Mouse (Mus musculus): ENCODE results near the gene Pcsk6. TPM values are rescaled to one million over a fixed set of nuclear protein-coding genes. Genes with fewer than 3 reads are reported as not detected.
"Not testable (repeated sequence)": the region's sequence is repeated elsewhere in the genome, so short reads cannot be mapped to it uniquely, and the experiment has no call there.

The Pcsk6 gene
- polyA plus RNA-seq, 1 experiment from 2014 or later = 1.2 TPM

DNA sequence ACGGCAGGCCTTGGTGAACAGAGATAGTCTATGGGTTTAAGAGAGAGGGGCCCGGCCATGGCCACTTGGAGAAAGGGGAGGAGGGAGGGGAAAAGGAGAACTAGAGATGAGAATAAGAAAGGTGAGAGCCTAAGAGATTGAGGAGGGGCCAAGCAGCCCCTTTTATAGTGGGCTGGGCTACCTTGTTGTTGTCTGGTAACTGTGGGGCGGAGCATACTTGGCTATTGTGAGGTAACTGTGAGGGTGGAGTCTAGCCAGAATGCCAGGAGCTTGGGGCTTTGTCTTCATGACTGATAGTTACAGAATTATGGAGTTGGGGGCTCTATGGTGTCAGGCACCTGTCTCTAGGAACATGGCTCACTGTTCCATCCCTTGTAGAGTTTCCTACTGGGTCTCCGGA lies 56.9 kb downstream of the Pcsk6 start:
- no peak for DNase-seq (ENCODE audit: extremely low spot score, low spot score)
- 94% methylated on average over 4 of the region's 4 CpGs for WGBS
- H3K9me3 ChIP-seq = no peaks in the 10 kb centered on the region
- H3K27me3 ChIP-seq (ENCODE audit: poor library complexity, severe bottlenecking) = no peaks in the 10 kb centered on the region
- H3K4me1 ChIP-seq = peaks cover 13% of the 10 kb centered on the region
- H3K27ac ChIP-seq = no peak overlapping the region
- H3K36me3 ChIP-seq (replicated peaks) = no peaks in the 10 kb centered on the region
- no peak overlapping the region for H3K4me3 ChIP-seq

- Histone ChIP-seq H3K27me3 (ENCODE audit: poor library complexity, severe bottlenecking) (no peaks in the 10 kb centered on the region), H3K9me3 (no peaks in the 10 kb centered on the region), H3K4me1 (peaks cover 22% of the 10 kb centered on the region), H3K27ac (no peak overlapping the region; the same call in 1 of the 2 replicates), H3K36me3 (replicated peaks) (no peaks in the 10 kb centered on the region), H3K4me3 (no peak overlapping the region)
- 57% methylated on average over 5 of the region's 5 CpGs for WGBS
- no peak for DNase-seq (ENCODE audit: extremely low spot score, low spot score)
Observed at GRCm38 (mm10) chr7:65929398-65929797, 67.9 kb downstream of the Pcsk6 start.

GRCm38 (mm10) chr7:65930478-65930877 lies 68.9 kb downstream of the Pcsk6 start:
- Histone ChIP-seq H3K36me3 (replicated peaks) (no peaks in the 10 kb centered on the region), H3K4me3 (no peak overlapping the region), H3K27ac (no peak overlapping the region), H3K9me3 (no peaks in the 10 kb centered on the region), H3K4me1 (peaks cover 22% of the 10 kb centered on the region), H3K27me3 (ENCODE audit: poor library complexity, severe bottlenecking) (no peaks in the 10 kb centered on the region)
- no peak for DNase-seq (ENCODE audit: extremely low spot score, low spot score)
- WGBS = 63% methylated on average over 11 of the region's 11 CpGs

GRCm38 (mm10) chr7:65934238-65934970 lies 72.9 kb downstream of the Pcsk6 start:
- H3K27me3 ChIP-seq (ENCODE audit: poor library complexity, severe bottlenecking); H3K27ac ChIP-seq; H3K9me3 ChIP-seq; DNase-seq (ENCODE audit: extremely low spot score, low spot score); H3K36me3 ChIP-seq (replicated peaks); H3K4me3 ChIP-seq: not testable (repeated sequence)
- H3K4me1 ChIP-seq = peaks cover 17% of the 10 kb centered on the region
- WGBS = 87% methylated on average over 3 of the region's 3 CpGs

DNA sequence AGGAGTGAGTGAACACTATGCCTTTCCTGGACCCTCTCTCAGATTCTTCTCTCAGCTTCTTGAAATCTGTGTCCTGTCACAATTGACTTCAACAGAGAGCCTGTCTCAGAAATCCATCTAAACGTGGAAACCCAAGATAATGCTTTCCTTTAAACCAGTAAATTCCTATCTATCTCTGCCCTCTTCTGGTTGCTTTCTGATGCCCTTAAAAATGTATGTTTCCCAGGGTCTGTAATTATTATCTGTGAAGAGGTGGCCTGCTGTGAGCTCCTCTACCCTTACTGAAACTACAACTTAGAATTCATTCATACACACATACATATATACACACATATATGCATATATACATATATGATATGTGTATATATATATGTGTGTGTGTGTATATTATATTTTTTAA lies 73.7 kb downstream of the Pcsk6 start:
- WGBS = 55% methylated on average over 1 of the region's 1 CpGs
- Histone ChIP-seq H3K4me3 (no peak overlapping the region), H3K9me3 (no peaks in the 10 kb centered on the region), H3K27me3 (ENCODE audit: poor library complexity, severe bottlenecking) (no peaks in the 10 kb centered on the region), H3K4me1 (peaks cover 9% of the 10 kb centered on the region), H3K27ac (no peak overlapping the region), H3K36me3 (replicated peaks) (no peaks in the 10 kb centered on the region)
- DNase-seq (ENCODE audit: extremely low spot score, low spot score) = no peak

DNA sequence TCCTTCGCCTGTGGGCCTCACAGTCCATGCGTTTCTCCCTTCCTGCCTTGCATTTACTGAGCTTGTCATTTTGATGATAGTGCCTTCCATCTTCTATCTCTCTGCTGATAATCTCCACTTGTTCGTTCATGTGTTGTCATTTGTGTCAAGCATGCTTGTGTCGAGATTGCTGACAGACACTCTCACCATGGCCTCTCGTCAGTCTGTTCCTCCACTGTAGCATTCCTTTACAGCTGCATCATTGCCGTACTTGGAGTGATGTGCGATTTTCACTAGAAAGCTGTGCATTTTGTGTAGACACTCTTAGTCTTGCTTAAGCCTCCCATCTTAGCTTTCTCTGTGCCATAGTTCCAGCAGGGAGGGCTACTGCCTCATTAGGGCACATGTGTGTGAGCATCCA lies 79.5 kb downstream of the Pcsk6 start:
- 84% methylated on average over 7 of the region's 7 CpGs for WGBS
- H3K27me3 ChIP-seq (ENCODE audit: poor library complexity, severe bottlenecking) = no peaks in the 10 kb centered on the region
- DNase-seq (ENCODE audit: extremely low spot score, low spot score) = no peak
- H3K4me3 ChIP-seq = no peak overlapping the region
- peaks cover 17% of the 10 kb centered on the region for H3K4me1 ChIP-seq
- H3K36me3 ChIP-seq (replicated peaks) = no peaks in the 10 kb centered on the region
- H3K9me3 ChIP-seq = no peaks in the 10 kb centered on the region
- no peak overlapping the region for H3K27ac ChIP-seq

DNA sequence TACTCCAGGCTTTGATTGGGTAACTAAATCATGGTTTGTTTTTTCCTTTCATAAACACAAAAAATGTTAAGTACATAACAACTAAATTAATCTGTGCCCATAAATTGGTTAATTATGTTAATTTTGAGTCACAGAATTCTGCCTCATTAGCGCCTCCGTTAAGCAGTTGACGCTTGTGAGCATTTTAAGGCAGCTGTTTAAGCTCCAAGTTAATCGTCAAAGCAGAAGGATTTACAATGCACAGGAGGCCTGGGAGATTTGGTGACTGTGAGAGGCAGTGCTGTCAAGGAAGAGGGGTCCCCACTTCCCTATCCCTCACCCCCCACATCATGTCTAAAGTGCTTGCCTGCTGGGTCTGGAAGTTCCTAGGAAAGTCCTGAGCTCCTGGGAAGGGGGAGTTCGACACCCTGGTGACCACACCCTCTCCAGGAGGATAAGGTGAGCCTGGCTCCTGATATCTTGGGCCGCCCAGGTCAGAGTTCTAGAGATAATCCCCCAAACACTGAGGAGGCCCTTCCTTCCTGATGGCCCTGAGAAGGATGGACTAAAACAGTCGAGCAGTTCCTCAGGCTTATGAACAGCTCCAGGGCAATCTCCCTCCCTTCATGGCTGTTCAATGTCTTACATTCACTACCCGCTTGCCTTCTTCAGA lies 83.9 kb downstream of the Pcsk6 start:
- no peaks in the 10 kb centered on the region for H3K36me3 ChIP-seq (replicated peaks)
- 64% methylated on average over 8 of the region's 8 CpGs for WGBS
- H3K4me3 ChIP-seq = no peak overlapping the region
- no peaks in the 10 kb centered on the region for H3K27me3 ChIP-seq (ENCODE audit: poor library complexity, severe bottlenecking)
- no peak for DNase-seq (ENCODE audit: extremely low spot score, low spot score)
- H3K9me3 ChIP-seq = no peaks in the 10 kb centered on the region
- H3K4me1 ChIP-seq = peaks cover 19% of the 10 kb centered on the region
- H3K27ac ChIP-seq = no peak overlapping the region

GRCm38 (mm10) chr7:65946397-65946796 lies 84.9 kb downstream of the Pcsk6 start:
- Histone ChIP-seq H3K27me3 (ENCODE audit: poor library complexity, severe bottlenecking) (no peaks in the 10 kb centered on the region), H3K9me3 (no peaks in the 10 kb centered on the region)

GRCm38 (mm10) chr7:65948891-65949290 lies 87.4 kb downstream of the Pcsk6 start:
- H3K27ac ChIP-seq = no peak overlapping the region
- H3K27me3 ChIP-seq (ENCODE audit: poor library complexity, severe bottlenecking) = no peaks in the 10 kb centered on the region
- no peaks in the 10 kb centered on the region for H3K36me3 ChIP-seq (replicated peaks)
- peaks cover 14% of the 10 kb centered on the region for H3K4me1 ChIP-seq
- no peak overlapping the region for H3K4me3 ChIP-seq
- 96% methylated on average over 11 of the region's 11 CpGs for WGBS
- DNase-seq (ENCODE audit: extremely low spot score, low spot score) = no peak
- no peaks in the 10 kb centered on the region for H3K9me3 ChIP-seq

More at GRCm38 (mm10) chr7:65946397-65946796, 84.9 kb downstream of the Pcsk6 start:
- no peak overlapping the region for H3K27ac ChIP-seq
- no peaks in the 10 kb centered on the region for H3K36me3 ChIP-seq (replicated peaks)
- WGBS = 94% methylated on average over 7 of the region's 7 CpGs
- DNase-seq (ENCODE audit: extremely low spot score, low spot score) = no peak
- peaks cover 16% of the 10 kb centered on the region for H3K4me1 ChIP-seq
- H3K4me3 ChIP-seq = no peak overlapping the region

DNA sequence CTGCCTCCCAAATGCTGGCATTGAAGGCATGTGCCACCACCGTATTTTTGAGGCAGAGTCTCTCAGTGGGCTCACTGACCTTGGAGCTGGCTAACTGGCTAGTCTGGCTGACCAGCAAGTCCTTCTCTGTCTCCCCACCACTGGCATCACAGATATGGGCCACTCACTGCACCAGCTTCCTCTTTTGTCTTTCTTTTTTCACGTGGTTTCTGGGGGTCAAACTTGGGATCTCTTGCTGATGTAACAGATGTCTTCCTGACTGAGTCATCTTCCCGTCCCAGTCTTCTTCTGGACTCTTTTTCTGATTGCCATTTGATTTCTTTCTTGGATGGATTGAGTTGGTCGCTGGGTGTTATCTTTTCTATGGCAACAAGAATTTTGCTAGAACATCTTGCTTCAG lies 93.0 kb downstream of the Pcsk6 start:
- Histone ChIP-seq H3K27me3 (ENCODE audit: poor library complexity, severe bottlenecking) (no peaks in the 10 kb centered on the region), H3K9me3 (no peaks in the 10 kb centered on the region), H3K27ac (no peak overlapping the region), H3K36me3 (replicated peaks) (no peaks in the 10 kb centered on the region), H3K4me1 (peaks cover 18% of the 10 kb centered on the region), H3K4me3 (no peak overlapping the region)
- WGBS = 85% methylated on average over 4 of the region's 4 CpGs
- DNase-seq (ENCODE audit: extremely low spot score, low spot score) = no peak

- WGBS = 71% methylated on average over 24 of the region's 24 CpGs
- peak overlapping the region; percentile 40 for H3K27ac ChIP-seq
- peak; percentile 41 for DNase-seq (ENCODE audit: extremely low spot score, low spot score)
Observed at GRCm38 (mm10) chr7:65955304-65956220, 94.0 kb downstream of the Pcsk6 start.

DNA sequence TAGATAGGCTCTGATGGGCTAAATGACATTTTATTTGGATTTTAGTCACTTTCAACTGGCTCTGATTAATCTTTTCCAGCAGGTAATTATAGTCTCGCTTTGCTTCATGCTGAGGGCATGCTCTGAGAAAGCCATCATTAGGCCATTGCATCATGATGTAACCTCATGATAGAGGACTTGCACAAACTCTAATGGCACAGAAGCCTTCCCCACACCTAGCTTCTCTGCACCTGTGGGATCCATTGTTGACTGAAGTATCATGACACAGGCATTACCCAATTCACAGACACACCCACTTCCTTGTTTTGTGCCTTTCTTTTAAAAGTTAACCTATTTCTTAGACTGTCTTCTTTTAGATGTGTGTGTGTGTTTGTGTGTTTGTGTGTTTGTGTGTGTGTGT lies 95.7 kb downstream of the Pcsk6 start:
- Histone ChIP-seq H3K4me3 (no peak overlapping the region), H3K27me3 (ENCODE audit: poor library complexity, severe bottlenecking) (no peaks in the 10 kb centered on the region), H3K36me3 (replicated peaks) (no peaks in the 10 kb centered on the region), H3K27ac (no peak overlapping the region), H3K4me1 (peaks cover 21% of the 10 kb centered on the region), H3K9me3 (no peaks in the 10 kb centered on the region)
- no peak for DNase-seq (ENCODE audit: extremely low spot score, low spot score)
- 97% methylated on average over 1 of the region's 1 CpGs for WGBS

More at GRCm38 (mm10) chr7:65955304-65956220, 94.0 kb downstream of the Pcsk6 start:
- Histone ChIP-seq H3K36me3 (replicated peaks) (no peaks in the 10 kb centered on the region), H3K4me1 (peaks cover 18% of the 10 kb centered on the region), H3K9me3 (no peaks in the 10 kb centered on the region), H3K27me3 (ENCODE audit: poor library complexity, severe bottlenecking) (no peaks in the 10 kb centered on the region), H3K4me3 (no peak overlapping the region)

Measured in forebrain, embryonic 10.5 days (tissue).